Mouse (Mus musculus): ENCODE measurements at regions not wholly inside any gene's neighbourhood (a gene's known extent, or its start where the extent isn't known, plus 50 kb on each side); places are given as distances from the start of the nearest gene placed in this dataset.

DNA sequence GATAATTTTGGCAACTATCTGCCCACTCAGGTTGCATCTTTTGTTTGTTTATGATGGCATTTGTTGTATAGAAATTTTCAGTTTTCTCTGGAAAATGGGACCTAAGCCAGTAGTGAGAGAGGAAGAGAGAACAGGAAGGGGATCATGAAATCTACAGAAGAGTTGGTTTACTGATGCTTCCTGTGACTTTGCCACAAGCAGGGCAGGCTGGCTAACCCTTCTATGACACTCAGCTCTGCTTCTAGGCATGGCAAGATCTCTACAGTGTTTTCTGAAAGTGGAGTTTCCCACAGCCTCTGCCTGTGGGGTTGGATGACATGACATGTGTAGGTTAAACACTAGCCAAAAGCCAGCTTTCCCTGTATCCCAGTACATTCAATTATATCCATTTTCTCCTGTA lies 217.7 kb upstream of the Jun start:
- no peaks in the 10 kb centered on the region for H3K4me1 ChIP-seq (ENCODE audit: control insufficient read depth, insufficient read depth, low read length)
- no peak for TF ChIP-seq POLR2A (IDR thresholded peaks at IDR 0.05; ENCODE audit: insufficient read depth, low read depth, low read length)
- no peak for TF ChIP-seq CTCF (IDR thresholded peaks at IDR 0.05; ENCODE audit: insufficient read depth, low read depth, low read length)
- H3K27ac ChIP-seq (ENCODE audit: insufficient read depth, low read depth, low read length) = no peak overlapping the region
- no peak overlapping the region for H3K4me3 ChIP-seq (ENCODE audit: insufficient read depth, low read depth, low read length)

DNA sequence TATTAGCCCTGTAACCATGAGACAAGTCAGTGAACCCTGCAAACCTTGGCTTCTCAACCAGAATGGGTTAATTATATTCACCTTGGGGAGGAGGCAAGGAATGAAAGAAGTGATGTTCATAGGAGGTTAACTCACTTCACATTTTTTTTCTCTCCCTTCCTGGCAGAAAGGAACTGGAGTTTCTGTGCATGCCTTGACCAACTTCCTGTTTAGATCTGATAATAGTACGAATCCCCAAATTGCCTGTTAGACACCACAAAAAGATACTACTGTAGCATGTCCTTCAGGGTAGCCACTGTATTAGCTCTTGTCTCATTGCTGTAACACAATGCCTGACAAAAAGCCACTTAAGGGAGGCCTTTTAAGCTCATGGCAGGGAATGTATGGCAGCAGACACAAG lies 218.4 kb upstream of the Jun start:
- no peak overlapping the region for H3K4me3 ChIP-seq (ENCODE audit: insufficient read depth, low read depth, low read length)
- TF ChIP-seq POLR2A (IDR thresholded peaks at IDR 0.05; ENCODE audit: insufficient read depth, low read depth, low read length) (no peak), CTCF (IDR thresholded peaks at IDR 0.05; ENCODE audit: insufficient read depth, low read depth, low read length) (no peak)
- no peak overlapping the region for H3K27ac ChIP-seq (ENCODE audit: insufficient read depth, low read depth, low read length)
- H3K4me1 ChIP-seq (ENCODE audit: control insufficient read depth, insufficient read depth, low read length) = no peaks in the 10 kb centered on the region
- WGBS = 88% methylated on average over 1 of the region's 1 CpGs

DNA sequence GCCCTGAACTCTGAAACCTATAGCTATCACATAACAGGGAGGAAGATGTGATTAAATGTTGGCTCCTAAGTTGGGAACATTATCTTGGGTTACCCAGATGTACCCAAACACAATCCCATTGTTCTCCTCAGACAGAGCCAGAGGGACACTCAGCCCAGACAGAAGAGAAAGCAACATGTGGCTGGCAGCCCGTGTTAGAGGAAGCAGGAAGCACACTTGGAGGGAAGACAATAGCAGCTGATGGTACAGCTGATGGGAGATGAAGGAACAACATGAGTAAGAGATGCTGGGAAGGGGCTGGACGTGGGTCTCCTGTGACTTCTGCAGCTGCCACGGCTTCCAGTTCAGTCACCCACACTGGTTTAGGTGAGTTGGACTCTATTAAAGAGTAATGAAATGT lies 224.2 kb upstream of the Jun start:
- 88% methylated on average over 3 of the region's 3 CpGs for WGBS
- TF ChIP-seq CTCF (IDR thresholded peaks at IDR 0.05; ENCODE audit: insufficient read depth, low read depth, low read length) (no peak), POLR2A (IDR thresholded peaks at IDR 0.05; ENCODE audit: insufficient read depth, low read depth, low read length) (no peak)
- H3K27ac ChIP-seq (ENCODE audit: insufficient read depth, low read depth, low read length) = no peak overlapping the region
- peaks cover 5% of the 10 kb centered on the region for H3K4me1 ChIP-seq (ENCODE audit: control insufficient read depth, insufficient read depth, low read length)
- H3K4me3 ChIP-seq (ENCODE audit: insufficient read depth, low read depth, low read length) = no peak overlapping the region

DNA sequence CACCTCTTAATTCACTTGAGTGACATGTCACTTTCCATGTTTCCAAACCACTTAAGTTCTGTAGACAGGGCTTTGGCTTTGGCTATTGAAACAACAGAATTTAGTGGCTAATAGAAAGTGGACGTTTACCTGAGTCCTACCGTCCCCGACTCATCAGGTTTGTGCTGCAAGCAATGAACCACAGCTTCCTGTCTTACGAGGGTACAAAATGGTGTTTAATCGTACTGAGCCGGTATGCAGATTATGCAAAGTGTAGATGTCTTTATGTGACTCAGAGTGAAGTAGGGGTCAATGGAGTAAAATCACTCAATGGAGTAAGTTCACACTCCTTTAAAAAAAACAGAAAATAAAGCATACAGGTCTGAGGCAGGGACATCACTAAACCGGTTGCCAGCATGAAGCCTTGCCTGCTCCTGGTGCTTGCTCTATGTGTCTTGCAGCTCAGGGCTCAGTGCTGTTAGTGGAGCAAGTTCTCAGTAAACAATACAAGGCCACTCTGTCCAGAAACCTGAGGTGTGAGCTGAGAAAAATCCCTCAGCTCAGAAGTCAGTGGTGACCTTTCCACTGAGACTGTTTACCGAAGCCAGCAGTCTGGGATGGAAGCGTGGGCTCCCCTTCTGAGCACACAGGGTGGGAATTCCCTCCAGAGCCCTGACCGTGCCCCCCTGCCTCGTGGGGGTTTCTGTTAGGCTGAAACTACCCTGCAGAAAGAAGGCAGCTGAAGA lies 226.1 kb upstream of the Jun start:
- H3K4me3 ChIP-seq (ENCODE audit: insufficient read depth, low read depth, low read length) = no peak overlapping the region
- WGBS = 50% methylated on average over 11 of the region's 11 CpGs
- no peak for TF ChIP-seq CTCF (IDR thresholded peaks at IDR 0.05; ENCODE audit: insufficient read depth, low read depth, low read length)
- TF ChIP-seq POLR2A (IDR thresholded peaks at IDR 0.05; ENCODE audit: insufficient read depth, low read depth, low read length) = no peak
- no peak overlapping the region for H3K27ac ChIP-seq (ENCODE audit: insufficient read depth, low read depth, low read length)
- H3K4me1 ChIP-seq (ENCODE audit: control insufficient read depth, insufficient read depth, low read length) = peaks cover 5% of the 10 kb centered on the region

DNA sequence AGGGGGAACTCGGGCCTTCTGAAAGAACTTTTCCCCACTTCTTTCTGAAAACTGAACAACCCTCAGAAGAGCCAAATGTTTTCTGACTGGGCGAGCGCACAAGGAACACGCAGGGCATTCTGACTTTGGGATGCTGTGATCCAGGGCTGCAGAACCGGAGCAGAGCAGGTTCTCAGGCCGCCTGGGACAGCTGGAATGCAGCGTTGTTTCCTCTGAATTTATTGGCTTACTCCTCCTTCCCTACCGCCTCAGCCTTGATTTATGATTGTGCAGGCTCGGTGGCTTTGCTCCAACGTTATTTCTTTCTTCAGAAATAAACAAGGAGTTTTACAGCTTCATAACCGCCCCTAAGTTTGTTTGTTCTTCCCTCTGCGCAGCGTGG lies 226.7 kb upstream of the Jun start:
- TF ChIP-seq CTCF (IDR thresholded peaks at IDR 0.05; ENCODE audit: insufficient read depth, low read depth, low read length) (no peak), POLR2A (IDR thresholded peaks at IDR 0.05; ENCODE audit: insufficient read depth, low read depth, low read length) (no peak)
- 37% methylated on average over 13 of the region's 13 CpGs for WGBS
- H3K4me3 ChIP-seq (ENCODE audit: insufficient read depth, low read depth, low read length) = no peak overlapping the region
- H3K4me1 ChIP-seq (ENCODE audit: control insufficient read depth, insufficient read depth, low read length) = peaks cover 5% of the 10 kb centered on the region
- H3K27ac ChIP-seq (ENCODE audit: insufficient read depth, low read depth, low read length) = no peak overlapping the region

DNA sequence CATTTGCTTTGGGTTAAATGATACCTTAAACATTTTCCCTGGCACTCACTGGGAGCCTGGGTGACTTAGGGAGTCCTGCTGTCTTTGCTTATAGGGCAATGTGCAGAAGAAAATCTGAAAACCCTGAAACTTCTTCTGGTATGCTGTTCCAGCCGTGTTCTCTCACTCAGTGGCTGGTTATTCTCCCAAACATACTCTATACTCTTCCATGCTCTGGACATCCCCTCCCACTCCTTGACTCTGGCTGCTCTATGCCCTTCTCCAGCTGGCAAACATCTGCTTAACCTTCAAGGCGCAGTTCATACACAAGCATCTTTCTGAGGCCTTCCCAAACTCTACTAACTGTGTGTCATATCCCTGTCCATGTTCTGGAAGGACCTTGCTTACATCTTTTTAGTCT lies 227.2 kb upstream of the Jun start:
- Histone ChIP-seq H3K27ac (ENCODE audit: insufficient read depth, low read depth, low read length) (no peak overlapping the region), H3K4me3 (ENCODE audit: insufficient read depth, low read depth, low read length) (no peak overlapping the region), H3K4me1 (ENCODE audit: control insufficient read depth, insufficient read depth, low read length) (peaks cover 5% of the 10 kb centered on the region)
- TF ChIP-seq POLR2A (IDR thresholded peaks at IDR 0.05; ENCODE audit: insufficient read depth, low read depth, low read length) (no peak), CTCF (IDR thresholded peaks at IDR 0.05; ENCODE audit: insufficient read depth, low read depth, low read length) (no peak)
- 80% methylated on average over 2 of the region's 2 CpGs for WGBS

DNA sequence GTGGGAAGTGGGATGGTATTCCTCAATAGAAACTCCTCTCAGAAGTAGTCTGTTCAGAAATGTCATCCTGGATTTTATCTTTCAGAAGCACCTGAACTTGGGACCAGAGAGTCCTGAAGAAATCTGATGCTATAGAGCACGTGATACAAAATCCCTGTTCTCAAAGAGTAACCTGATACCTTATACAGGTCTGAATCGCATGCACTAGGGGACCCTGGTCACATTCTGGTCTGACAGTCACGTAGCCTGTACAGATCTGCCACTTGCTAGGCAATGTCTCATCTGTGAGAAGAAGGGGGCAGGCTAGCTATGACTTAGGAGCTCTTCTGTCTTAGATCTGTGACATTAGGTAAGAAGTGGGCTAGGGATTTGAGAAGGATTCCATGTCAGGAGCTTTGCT lies 230.1 kb upstream of the Jun start:
- Histone ChIP-seq H3K4me3 (ENCODE audit: insufficient read depth, low read depth, low read length) (no peak overlapping the region), H3K27ac (ENCODE audit: insufficient read depth, low read depth, low read length) (no peak overlapping the region), H3K4me1 (ENCODE audit: control insufficient read depth, insufficient read depth, low read length) (peaks cover 5% of the 10 kb centered on the region)
- no peak for TF ChIP-seq CTCF (IDR thresholded peaks at IDR 0.05; ENCODE audit: insufficient read depth, low read depth, low read length)
- no peak for TF ChIP-seq POLR2A (IDR thresholded peaks at IDR 0.05; ENCODE audit: insufficient read depth, low read depth, low read length)
- 92% methylated on average over 3 of the region's 3 CpGs for WGBS

DNA sequence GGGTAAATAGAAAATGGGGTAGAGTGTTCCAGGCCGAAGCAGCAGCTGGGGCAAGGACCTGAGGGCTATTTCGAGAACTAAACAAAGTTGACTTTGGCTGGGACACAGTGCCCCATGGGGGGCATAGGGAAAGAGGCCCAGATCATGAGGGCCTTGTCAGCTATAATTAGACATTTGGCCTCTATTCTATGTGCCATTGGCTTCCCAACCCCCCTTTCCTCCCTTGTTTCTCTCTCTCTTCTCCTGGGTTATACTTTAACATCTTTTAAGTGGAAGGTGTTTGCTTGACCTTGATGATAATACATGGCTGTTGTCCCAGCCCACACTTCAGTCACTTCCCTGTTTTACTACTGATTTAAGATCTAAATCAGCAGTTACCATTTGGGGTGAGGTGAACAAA lies 231.8 kb upstream of the Jun start:
- no peak overlapping the region for H3K27ac ChIP-seq (ENCODE audit: insufficient read depth, low read depth, low read length)
- 74% methylated on average over 2 of the region's 2 CpGs for WGBS
- TF ChIP-seq POLR2A (IDR thresholded peaks at IDR 0.05; ENCODE audit: insufficient read depth, low read depth, low read length) = no peak
- TF ChIP-seq CTCF (IDR thresholded peaks at IDR 0.05; ENCODE audit: insufficient read depth, low read depth, low read length) = no peak
- no peaks in the 10 kb centered on the region for H3K4me1 ChIP-seq (ENCODE audit: control insufficient read depth, insufficient read depth, low read length)
- no peak overlapping the region for H3K4me3 ChIP-seq (ENCODE audit: insufficient read depth, low read depth, low read length)

DNA sequence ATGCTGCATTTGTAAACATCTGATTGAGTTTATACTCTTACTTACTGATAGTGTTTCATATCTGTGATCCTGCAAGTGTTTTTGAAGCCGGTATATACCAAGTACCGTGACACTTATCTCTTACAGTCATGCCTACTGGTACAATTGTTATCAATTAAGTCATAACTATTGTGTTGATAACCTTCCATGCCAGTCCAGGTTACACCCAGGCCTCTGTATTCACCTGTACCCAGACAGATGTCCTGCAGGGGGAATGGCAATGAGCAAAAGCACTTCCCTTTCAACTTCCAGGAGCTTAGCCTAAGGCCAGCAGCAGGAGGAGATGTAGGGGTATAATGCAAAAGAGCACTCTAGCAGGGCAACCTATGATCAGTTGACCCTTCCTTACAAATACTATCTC lies 232.2 kb upstream of the Jun start:
- H3K4me1 ChIP-seq (ENCODE audit: control insufficient read depth, insufficient read depth, low read length) = no peaks in the 10 kb centered on the region
- TF ChIP-seq POLR2A (IDR thresholded peaks at IDR 0.05; ENCODE audit: insufficient read depth, low read depth, low read length) = no peak
- no peak for TF ChIP-seq CTCF (IDR thresholded peaks at IDR 0.05; ENCODE audit: insufficient read depth, low read depth, low read length)
- 98% methylated on average over 2 of the region's 2 CpGs for WGBS
- H3K27ac ChIP-seq (ENCODE audit: insufficient read depth, low read depth, low read length) = no peak overlapping the region
- no peak overlapping the region for H3K4me3 ChIP-seq (ENCODE audit: insufficient read depth, low read depth, low read length)

DNA sequence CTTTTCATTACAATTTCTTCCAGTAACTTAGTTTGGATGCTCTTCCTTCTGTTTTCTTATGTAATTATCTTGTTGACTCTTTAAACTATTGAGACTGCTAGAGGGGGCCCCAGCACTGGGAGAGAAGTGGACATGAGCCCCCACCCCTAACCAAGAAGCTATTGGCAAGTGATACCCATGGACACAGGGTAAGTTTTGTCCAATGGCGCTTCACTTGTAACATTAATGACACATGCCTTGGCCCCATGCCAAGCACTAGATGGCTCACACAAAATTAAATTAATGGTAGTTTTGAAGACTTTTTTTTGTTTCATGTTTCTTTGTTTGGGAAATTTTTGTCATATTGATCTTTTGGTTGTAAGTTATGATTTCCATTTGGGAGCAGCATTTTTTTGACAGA lies 232.7 kb upstream of the Jun start:
- Histone ChIP-seq H3K4me1 (ENCODE audit: control insufficient read depth, insufficient read depth, low read length) (no peaks in the 10 kb centered on the region), H3K4me3 (ENCODE audit: insufficient read depth, low read depth, low read length) (no peak overlapping the region), H3K27ac (ENCODE audit: insufficient read depth, low read depth, low read length) (no peak overlapping the region)
- TF ChIP-seq CTCF (IDR thresholded peaks at IDR 0.05; ENCODE audit: insufficient read depth, low read depth, low read length) (no peak), POLR2A (IDR thresholded peaks at IDR 0.05; ENCODE audit: insufficient read depth, low read depth, low read length) (no peak)
- WGBS = 85% methylated on average over 1 of the region's 1 CpGs

Measured in olfactory bulb, adult 2 months (tissue).